Mouse (Mus musculus) testis, postnatal 10 days (tissue): ENCODE data around the gene Zbtb44.

Experiments
- DNase-seq: peaks from one replicate; pipeline ENCODE4 v3.0.0; 2021; ENCODE audit warnings: low spot score

Zbtb44 gene

DNA sequence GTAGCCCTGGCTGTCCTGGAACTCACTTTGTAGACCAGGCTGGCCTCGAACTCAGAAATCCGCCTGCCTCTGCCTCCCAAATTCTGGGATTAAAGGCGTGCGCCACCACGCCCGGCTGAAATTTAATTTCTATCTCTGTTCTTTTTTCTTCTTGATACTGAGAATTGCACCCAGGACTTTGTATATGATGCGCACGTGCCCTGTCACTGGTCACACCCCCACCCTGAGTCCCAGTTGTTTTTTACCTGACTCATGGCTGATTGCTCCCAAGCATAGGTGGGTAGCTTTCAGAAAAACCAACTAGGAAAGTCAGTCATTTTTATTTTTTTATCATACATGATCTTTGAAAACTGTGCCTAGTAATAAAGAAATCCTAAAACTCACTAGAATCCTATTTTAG, 40.3 kb downstream of the Zbtb44 start:
- no peak for DNase-seq

DNA sequence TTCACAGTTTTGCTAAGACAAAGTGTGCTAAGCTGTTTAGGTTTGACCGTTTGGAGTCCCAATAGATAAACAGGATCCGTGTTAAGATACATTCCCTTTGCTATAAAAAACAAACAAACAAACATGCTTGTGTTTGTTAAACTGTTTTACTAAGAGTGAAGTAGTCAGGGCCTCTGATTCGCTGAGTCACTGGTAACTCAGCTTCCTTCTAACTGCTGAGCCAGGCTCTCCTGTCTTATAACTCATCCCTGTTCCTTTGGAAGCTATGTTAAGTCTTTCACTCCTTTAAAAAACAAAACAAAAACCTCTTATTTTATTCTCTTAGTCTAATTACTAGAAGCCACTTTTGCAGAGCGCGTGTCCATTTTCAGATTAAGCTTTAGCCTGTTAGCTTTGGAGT, 41.8 kb downstream of the Zbtb44 start:
- DNase-seq, result no peak

DNA sequence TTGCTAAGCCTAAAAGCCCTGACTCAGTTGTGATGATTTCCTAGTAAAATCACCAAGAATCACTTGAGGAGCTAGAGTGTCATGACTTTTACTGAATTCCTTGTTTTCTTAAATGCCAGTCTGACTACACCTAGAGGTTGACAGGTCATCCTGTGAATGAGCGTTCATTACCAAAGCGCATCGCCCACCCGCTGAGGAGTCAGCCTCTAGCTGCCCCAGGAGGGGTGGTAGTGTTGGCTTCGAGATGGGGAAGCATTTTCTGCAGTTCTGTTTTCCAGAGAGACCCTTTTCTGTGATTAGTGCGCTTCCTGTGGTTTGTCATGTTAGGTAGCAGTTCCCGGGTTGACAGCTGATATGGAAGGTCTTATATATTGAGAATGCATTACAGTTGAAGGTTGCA, 43.4 kb downstream of the Zbtb44 start:
- DNase-seq, result no peak

DNA sequence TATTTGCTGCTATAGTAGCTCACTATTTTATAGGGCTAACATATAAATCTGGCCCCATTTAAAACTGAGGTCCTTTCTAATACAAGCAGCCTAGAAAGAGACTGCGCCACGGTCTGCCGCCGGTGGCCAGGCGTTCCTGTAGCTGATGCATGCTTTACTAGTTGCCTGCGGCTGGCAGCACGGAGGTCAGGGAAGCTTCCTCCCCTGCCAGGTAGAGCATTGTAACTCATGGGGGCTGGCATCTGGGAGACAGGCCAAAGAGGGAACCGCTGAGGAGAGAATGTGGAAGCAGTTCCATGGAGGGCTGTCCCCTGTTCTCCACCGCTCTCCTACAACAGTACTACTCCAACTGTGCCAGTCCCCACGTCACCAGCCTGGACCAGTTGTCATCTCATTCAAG, 44.4 kb downstream of the Zbtb44 start:
- no peak for DNase-seq

DNA sequence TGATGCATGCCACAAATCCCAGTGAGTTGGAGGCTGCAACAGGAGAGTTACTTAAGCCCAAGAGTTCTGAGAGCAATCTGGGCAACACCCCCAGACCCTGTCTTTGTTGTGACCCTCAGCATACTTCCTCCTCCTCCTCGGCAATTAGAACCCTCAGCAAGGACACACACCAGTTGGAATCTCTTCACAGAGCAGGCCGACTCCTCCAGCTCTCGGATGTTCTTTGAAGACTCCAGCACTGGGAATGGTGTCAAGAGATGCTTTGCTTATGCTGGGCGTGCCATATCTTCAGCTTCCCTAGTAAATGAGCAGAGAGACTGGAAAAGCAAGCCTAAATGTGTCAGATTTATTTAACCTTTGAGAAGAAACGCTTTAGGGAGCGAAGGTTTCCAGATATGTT, 50.3 kb downstream of the Zbtb44 start:
- no peak for DNase-seq

DNA sequence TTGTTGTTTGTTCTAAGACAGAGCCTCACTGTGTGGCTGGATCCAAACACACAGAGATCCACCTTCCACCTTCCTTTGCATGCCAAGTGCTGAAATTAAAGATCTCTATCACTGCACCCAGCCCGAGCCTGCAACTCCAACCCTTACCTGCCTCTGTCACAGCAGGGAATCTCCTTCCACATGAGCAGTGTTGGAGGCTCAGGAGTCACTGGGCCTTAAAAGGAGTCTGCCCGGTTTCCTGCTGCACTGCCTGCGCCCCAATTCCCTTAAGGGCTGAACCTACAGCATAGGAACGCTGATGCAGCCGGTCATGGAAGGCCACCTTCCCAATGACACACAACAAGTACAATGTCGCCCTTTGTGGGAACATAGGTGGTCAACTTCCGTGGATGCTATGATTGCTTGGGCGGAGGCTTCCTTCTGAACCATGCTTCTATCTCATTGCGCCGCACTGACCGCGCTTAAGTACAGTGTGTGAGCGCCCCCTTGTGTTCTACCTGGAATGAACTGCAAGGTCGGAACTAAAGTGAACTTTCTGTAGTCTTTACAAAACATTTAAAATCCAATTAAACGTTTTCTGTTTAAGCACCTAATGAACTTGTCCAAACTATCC, 51.7 kb downstream of the Zbtb44 start:
- peak; percentile 89 for DNase-seq

DNA sequence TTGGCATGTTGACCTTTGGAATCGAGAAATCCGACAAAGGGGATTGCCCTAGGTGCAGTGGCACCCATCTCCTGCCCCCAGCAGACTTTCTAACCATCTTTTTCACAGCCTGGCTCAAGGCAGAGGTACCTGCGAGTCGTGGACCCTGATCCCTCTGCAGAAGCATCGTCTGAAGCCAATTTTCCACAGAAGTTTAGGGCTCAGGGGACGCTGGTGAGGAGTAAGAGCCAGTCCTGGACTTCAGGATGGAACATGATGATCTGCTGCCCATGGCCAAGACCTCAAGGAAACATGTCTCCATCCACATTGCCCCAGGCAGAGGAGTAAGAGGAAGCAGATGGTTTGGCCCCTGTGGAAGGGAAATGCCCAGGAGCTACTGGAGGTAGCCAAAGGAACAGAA, 52.3 kb downstream of the Zbtb44 start:
- DNase-seq, result no peak

DNA sequence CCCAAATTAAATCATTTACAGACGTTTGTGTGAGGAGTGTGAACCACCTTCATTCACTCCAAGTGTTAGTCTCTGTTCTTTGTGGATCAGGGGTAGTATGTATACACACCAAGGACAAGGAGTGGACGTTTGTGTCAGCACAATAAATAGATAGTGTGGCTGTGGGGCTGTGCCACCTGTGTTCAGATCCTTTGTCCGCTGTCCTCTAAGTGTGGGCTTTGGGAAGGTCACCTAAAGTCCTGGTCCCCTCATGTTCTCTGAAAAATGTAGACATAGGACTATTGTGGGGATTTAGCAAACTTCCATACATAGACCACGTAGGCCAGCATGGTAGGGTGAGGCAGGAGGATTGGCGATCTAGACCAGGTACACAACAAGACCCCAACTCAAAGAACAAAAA, 55.1 kb downstream of the Zbtb44 start:
- peak; percentile 18 for DNase-seq

DNA sequence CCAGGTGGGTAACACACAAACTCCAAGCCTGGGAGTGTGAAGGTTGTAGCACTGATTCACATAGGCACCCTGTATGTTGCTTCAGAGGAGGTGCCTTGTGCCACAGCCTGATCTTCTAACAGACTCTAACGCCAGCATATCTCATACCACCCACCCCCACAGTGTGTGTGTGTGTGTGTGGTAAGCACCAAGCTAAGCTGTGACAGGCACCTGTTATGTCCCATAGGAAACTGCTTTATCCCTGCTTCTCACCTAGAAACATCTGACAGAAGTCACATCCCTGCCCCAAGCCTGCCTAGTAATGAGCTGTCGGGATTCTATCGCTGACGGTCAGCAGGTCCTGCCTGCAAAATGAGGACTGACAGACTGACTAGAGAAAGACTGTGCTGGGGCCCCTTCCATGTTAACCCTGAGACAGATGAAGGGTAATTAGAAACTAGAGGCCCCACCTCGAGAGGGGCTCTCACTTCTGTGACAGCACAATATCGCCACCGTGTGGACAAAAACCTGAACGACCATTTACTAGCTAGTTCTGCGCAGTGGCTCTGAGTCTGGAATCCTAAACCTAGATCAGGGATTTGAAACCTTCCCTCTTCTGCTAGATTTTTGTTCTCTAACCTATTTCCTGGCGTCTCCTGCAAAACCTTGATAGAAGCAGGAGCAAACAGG, 55.8 kb downstream of the Zbtb44 start:
- peak; percentile 85 for DNase-seq

DNA sequence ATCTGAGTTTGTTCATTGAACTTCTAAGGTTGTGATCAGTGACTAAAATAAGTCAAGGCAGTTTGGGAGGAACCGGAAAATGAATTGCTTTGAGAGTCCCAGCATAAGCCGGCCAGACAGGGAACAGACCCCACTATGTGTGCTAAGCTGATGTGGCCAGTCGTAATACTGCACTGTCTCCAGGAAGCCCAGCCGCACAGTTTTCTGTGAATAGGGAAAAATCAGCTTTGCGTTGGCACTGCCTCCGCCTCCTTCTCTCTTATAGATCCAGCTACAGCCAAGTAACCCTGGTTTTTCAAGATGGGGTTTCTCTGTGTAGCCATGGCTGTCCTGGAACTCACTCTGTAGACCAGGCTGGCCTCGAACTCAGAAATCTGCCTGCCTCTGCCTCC, 56.3 kb downstream of the Zbtb44 start:
- DNase-seq, result peak; percentile 34

DNA sequence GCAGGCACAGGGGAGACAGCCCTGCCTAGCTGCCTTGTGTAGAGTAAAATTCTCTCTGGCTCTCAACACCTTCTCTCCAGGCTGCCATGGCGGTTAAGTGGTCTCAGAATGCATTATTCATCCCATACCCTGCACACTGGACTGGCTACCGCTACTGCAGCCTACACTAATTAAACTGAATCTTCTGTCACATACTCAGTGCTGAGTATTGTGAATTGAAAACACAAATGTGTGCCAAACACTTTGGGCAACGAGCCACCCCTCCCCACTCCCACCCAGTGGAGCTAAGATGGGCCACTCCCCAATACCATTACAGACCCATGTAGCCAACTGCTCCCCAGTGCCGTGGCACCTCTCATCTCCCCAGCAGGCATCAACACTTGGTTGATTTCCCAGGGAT, 57.0 kb downstream of the Zbtb44 start:
- peak; percentile 44 for DNase-seq

DNA sequence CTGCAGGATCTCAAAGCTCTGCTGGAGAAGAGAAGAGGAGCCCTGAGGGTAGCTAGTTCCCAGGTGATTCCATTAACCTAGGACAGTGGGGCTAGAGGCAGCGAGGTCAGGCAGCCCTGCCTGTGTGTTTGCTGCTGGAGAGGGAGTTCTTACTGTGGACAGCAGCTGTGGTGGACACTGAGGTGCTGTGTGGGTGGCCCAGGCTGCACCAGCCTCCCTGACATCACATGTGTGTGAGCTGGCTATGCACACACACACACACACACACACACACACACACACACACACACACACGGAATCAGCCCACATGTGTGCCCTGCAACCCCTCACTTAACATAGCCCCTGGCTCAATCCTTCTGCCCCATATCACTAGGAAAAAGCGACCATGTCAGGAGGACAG, 57.7 kb downstream of the Zbtb44 start:
- peak; percentile 29 for DNase-seq

DNA sequence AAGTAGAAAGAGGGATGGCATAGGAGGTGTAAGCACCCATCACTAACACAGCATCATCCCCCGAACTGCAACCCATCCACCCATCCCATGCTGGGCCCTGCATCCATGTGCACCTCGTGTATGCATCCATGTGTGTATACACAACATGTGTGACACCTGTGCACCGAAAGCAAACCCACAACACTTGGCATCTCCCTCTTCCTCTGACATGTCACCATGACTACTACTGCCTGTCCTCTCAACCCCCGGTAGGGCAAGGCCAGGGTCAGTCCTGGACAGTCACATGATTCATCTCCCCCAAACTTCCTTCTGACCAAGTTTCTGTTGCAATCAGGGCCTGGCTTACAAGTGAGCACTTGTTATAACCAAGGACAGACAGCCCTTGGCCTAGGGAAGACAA, 58.4 kb downstream of the Zbtb44 start:
- peak; percentile 31 for DNase-seq

DNA sequence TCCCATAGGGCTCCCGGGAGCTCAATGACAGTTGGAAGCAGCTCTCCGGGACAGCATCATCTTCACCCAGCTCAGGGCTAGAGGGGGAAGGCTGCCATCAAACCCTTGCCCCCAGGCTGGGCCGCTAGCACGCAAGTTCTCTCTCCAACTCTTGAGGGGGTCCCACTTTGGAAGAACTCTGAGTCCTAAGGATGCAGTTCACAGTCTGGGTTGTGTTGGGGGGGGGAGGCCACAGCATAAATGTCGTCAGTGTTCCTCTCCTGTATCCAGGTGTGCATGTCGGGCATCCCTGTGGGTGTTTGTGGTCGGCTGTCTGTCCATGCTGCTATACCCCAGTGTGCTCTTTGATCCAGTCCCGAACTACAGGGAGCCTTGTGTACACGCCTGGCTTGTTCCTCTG, 59.1 kb downstream of the Zbtb44 start:
- DNase-seq, result peak; percentile 37

DNA sequence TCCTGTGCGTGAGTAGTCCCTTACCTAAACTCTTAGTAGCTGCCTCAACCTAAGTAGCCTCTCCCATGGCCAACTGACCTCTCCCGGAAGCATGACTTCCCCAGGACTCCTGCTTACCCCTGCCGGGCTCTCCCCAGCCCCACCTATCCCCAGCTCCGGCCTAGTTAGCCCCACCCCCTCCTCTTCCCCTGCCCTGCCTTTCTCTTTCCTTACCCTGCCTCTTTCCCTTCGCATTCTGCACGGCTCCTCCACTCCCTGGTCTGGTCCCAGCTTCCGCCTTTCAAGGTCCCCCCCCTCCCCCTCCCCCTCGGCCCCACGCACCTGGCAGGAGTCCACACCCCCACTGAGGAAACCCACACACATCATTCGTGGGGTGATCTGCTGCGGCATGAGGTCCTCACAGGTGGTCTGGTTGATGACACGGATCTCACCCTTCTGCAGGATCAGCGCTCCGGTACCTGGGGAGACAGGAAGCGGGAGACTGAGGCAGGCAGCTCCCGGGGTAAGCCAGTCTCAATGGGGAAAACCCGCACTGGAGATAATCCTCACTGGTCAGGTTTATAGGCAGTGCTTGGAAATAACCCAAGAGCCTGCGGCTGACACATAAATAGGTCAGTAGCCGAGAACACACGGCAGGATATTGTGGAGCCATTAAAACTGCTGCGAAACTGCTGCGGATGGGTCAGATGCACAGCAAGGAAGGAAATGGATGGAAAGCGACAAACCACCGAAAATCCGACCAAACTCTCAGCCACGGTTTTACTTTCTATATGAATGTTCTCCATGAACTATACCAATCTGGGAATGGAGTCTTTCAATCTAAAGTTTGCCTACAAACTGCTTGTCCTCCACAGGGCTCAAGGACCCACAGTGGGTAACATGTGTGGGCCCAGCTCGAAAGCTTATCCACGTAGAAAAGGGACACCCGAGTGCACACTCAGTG, 59.9 kb downstream of the Zbtb44 start:
- DNase-seq, result peak; percentile 41

DNA sequence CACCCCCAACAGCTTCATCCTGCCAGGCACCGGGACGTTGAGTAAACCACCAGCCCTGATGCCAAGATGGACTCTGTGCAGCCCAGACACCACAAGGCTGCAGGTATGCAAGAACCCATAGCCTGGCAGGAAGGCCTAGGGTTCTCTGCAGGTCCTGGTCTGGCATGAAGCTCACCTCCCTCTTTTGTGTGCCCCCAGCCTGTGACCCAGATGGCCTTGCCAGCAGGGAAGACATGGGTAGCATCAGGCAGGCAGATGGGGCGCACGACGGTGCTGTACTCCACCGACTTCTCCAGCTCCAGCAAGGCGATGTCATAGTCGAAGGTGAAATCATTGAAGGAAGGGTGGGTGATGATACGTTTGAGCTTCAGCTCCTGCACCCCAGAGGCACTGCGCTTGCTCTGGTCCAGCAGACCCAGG, 60.7 kb downstream of the Zbtb44 start:
- DNase-seq, result no peak

DNA sequence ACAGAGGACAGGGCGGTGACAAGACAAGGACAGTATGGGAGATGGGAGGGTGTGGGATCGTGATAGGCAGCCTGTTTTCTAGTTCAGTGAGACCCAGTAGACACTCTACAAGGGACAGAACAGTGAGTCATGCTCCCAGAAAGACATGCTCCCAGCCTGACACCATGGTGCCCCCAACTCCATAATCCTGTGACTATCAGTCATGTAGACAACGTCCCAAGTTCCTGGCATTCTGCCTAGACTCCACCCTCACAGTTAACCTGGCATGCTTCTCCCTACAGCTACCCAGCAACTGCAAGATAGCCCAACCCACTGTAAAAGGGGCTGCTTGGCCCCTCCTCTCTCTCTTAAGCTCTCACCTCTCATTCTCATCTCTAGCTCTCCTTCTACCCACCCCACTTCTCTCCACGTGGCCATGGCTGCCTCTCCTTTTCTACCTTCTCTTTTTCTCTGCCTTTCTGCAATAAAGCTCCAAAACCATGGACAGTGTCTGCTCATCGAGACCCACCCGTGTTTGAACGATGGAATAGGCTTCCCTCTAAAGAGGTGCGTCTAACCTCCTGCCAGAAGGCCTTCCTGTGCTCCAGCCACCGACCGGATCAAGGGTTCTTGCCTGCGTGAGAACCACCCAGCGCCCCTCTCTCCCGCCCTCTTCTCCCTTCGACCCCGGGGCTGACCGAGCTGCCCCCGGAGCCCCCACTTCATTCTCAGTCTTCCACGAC, 61.8 kb downstream of the Zbtb44 start:
- DNase-seq, result peak; percentile 36

DNA sequence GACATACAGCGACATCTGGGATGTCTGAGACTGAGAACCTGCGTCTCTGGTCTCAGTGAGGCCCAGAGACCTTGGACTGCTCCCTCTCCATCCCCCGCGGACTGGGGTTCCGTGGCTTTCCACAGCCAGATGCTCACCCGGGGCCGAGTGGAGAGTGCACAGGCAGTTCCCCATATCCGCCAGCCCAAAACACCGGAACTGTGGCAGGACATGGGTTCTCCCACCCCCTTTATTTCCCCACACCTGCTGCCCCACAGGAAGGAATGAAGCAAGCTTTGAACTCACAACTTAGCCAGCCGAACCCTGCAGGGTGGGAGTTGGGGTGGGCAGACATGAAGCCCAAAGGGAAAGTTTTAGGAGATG, 62.4 kb downstream of the Zbtb44 start:
- DNase-seq, result no peak

DNA sequence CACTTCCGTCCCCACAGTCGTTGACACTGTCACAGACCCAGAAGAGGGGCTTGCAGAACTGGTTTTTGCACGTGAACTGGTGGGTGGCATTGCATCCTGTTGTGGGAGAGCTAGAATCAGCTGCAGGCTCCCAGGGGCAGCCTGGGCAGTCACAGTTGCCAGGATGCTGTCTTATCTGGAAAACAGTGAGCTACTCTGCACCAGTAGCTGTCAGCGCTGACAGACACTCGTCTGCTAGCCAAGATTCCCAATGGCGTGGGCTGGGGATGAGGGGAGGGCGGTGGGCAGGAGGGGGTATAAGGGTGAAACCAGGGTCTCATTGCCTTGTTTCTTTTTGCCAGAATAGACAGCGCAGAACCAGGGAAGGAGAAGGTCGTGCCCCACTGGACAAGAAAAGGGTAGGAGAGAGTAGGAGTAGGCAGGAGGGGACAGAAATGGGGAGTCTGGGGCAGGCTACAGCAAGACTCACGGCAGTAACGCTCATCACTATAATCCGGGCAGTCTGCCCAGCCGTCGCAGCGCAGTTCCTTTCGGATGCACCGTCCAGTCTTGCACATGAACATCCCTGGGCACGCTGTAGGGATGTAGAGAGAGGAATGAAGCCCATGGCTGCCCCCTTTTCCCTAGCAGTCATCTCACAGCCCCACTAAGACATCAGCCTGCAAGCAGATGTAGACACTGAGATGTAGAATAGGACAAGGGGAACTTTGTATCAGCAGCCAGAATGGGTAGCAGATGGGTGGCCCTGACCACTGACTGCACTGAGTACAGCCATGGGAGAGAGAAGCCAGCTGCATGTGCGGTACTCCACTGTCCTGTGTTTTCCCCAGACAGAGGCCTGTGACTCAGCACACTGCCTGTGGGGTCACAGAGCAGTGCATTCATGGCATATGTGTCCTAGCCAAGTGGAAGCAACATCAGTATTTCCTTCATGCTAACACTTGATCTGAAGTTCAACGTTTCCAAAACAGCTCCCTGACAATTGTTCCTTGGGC, 66.9 kb downstream of the Zbtb44 start:
- DNase-seq, result no peak

DNA sequence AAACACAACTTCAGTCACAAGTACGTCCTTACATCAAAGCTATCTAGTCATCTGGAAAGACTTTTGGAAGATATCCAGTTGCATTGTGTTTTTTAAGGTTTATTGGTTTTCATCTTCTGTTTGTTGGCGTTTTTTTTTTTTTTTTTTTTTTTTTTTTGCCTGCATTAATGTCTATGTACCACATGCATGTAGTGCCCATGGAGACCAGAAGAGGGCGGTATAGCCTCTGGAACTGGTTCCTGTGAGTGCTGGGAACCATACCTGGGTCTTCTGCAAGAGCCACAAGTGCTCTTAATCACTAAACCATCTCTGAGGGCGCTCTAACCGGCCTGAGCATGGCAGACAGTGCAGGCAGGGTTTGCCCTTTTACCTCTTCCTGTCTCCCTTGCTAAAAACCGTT, 67.7 kb downstream of the Zbtb44 start:
- DNase-seq, result no peak

DNA sequence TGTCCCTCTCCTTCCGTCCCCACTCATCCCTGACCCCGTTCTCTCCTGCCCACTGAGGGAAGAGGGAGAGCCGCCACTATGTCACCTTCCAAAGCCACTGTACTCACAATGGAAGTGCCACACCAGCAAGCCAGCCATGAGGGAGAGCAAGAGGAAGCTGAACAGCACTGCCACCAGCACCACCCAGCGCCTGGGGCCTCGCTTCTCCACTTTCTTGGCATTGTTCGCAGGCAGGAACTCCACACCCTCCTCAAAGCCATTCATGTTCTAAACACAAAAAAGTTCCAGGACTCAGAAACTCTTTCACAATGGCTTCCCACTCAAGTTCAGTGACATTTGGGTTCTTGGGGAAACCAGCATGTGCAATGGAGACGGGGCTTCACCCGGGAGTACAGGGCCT, 78.0 kb downstream of the Zbtb44 start:
- DNase-seq, result no peak
